Mouse (Mus musculus): ENCODE results near the gene Tmigd3.
"Not testable (repeated sequence)": the region's sequence is repeated elsewhere in the genome, so short reads cannot be mapped to it uniquely, and the experiment has no call there.

Tmigd3 gene

DNA sequence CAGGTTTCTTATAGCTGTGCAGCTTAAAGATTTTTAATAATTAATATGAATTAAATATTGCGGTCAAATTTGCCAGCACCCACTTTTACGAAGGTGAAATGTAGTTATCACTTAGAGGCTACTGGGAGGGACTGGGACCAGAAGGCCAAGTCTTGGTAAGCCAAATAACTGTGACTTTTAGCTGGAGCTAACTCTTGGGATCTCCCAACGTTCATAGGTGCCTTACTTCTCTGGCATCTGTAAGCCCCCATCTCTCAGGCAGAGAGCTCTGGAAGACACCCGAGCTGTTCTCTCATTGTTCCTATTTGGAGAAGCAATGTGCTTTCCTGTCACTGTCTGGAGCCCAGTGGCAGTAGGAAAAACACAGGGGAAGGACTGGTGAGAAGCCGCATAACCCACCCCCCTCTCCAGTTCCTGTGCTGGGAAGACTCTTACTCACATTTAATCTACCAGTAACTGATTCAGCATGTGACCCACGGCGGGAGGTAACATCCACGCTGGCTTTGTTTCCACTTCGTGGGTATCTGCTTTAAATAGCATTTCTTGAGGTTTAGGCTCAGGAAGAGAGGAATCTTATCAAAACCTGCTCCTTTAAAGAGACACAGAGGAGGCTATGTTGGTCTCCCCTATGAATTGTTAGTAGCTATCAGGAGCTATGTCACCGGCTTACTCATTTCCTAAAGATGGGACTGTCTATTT, 47.1 kb downstream of the Tmigd3 start:
- in situ Hi-C loops (cut with MboI; ENCODE audit: low pct_unique_long_range_greater_than_20kb in 1 of 2, low sequenced_read_pairs in 2 of 2, unreplicated experiment in 1 of 2): no loop called here

DNA sequence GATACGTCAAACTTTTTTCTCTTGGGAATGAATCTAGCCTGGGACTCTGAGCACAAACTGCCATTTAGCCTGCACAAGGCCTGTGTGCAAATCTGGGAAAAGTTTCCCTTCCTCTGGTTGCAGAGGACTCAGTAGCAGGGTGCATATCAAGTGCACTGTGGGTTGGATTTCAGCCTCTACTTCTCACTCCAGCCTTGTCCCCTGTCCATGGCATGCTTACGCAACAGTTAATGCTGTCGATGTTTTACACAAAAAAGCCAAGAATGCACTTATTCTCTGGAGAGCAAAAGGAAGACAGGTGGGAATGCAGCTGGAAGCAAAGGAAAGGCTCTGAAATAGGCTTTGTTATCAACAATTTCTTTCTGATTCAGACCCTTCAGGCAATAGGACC, 47.6 kb downstream of the Tmigd3 start:
- in situ Hi-C loops (cut with MboI; ENCODE audit: low pct_unique_long_range_greater_than_20kb in 1 of 2, low sequenced_read_pairs in 2 of 2, unreplicated experiment in 1 of 2): no loop called here

DNA sequence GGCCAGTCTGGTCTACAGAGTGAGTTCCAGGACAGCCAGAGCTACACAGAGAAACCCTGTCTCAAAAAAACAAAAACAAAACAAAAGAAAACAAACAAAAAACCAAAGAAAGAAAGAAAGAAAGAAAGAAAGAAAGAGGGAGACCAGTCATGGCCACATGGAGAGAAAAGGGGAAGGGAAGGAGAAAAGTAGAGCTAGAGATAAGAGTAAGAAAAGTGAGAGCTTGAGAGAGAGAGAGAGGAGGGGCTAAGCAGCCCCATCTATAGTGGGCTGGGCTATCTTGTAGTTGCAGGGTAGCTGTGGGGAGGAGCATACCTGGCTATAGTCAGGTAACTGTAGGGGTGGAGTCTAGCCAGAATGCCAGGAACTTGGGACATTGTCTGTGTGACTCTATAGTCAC, 50.0 kb downstream of the Tmigd3 start:
- in situ Hi-C loops (cut with MboI; ENCODE audit: low pct_unique_long_range_greater_than_20kb in 1 of 2, low sequenced_read_pairs in 2 of 2, unreplicated experiment in 1 of 2): not testable (repeated sequence)

GRCm38 (mm10) chr3:105921959-105922358, 51.3 kb downstream of the Tmigd3 start:
- in situ Hi-C loops (cut with MboI; ENCODE audit: low pct_unique_long_range_greater_than_20kb in 1 of 2, low sequenced_read_pairs in 2 of 2, unreplicated experiment in 1 of 2): no loop called here

DNA sequence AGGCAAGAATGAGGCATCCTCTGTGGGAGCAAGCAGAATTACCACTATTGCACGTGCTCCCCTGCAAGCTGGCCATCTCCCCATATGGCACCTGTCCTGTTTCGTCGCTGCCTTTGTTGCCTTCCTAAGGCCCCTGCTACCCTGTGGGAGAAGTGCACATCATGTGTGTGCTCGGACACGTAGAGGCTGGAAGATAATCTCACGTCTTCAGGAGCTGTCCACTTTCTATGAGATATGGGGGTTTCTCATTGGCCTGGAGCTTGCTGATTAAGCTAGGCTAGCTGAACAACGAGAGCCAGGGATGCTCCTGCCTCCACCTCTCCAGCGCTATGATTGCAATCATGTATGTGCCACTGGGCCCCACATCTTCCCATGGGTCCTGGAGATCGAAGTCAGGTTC, 53.9 kb downstream of the Tmigd3 start:
- in situ Hi-C loops (cut with MboI; ENCODE audit: low pct_unique_long_range_greater_than_20kb in 1 of 2, low sequenced_read_pairs in 2 of 2, unreplicated experiment in 1 of 2): no loop called here

DNA sequence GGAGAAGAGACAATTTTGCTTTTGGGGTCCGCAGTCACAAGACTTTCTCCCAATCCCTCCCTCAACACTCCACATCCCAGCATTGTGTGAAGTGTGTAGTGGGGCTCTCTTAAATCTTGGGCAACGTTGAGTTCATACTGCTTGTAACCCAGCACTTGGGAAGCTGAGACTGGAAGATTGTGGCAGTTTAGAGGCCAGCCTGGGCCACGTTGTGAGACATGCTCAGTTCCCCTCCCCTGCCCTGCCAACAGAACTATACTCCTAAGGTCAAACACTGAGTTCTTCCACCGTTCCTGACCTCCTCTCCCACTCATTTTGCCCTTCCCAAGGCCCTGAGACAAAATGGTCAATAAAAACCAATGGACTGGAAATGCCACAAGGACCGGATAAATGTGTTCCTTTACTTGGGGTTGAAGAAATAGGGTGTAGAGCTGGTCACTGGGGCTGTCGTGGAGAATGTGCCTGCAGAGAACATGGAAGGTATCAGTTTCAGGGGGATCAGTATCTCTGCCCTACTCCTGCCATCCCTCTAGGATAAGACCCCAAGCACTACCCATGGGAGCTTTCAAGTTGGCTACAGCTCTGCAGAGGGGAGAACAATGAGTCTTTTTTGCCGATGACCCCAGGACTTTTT, 57.0 kb downstream of the Tmigd3 start:
- in situ Hi-C loops (cut with MboI; ENCODE audit: low pct_unique_long_range_greater_than_20kb in 1 of 2, low sequenced_read_pairs in 2 of 2, unreplicated experiment in 1 of 2): no loop called here

- in situ Hi-C loops (cut with MboI; ENCODE audit: low pct_unique_long_range_greater_than_20kb in 1 of 2, low sequenced_read_pairs in 2 of 2, unreplicated experiment in 1 of 2): no loop called here
Observed at GRCm38 (mm10) chr3:105928195-105928569, 57.5 kb downstream of the Tmigd3 start.

DNA sequence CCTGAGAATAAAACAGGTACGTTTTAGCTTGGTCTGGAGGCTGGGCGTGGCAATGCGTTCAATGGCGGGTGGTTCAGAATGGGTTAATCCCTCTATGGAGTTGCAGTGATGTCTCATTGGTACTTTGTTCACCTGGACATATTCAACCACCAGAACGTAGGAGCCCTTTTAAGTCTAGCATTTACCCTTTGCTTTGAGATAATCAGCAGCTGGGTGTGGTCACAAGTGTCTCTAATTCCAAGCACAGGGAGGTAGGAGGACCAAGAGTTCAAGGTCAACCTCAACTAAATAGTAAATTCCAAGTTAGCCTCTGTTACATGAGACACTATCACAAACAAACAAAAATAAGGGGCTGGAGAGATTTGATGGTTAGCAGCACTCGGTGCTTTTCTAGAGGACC, 58.1 kb downstream of the Tmigd3 start:
- in situ Hi-C loops (cut with MboI; ENCODE audit: low pct_unique_long_range_greater_than_20kb in 1 of 2, low sequenced_read_pairs in 2 of 2, unreplicated experiment in 1 of 2): no loop called here

DNA sequence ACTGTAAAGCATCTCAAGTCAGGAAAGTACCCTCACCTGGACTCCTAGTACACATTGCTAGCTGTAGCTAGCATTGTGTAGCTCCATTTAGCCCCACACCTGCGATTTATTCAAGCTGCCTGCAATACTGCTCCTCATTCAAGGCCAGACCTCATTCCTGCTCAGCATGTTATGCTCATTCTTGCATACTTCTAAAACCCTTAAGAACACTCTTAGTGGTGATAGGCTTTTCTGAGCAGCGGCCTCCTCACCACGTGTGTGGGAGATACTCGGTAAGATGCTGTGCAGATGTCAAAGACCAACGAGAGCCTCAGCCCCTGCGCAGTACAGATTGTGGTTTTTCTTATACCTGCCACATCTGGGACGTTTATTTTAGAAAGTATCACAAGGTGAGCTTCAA, 59.1 kb downstream of the Tmigd3 start:
- in situ Hi-C loops (cut with MboI; ENCODE audit: low pct_unique_long_range_greater_than_20kb in 1 of 2, low sequenced_read_pairs in 2 of 2, unreplicated experiment in 1 of 2): no loop called here

GRCm38 (mm10) chr3:105931095-105931494, 60.4 kb downstream of the Tmigd3 start:
- in situ Hi-C loops (cut with MboI; ENCODE audit: low pct_unique_long_range_greater_than_20kb in 1 of 2, low sequenced_read_pairs in 2 of 2, unreplicated experiment in 1 of 2): no loop called here

GRCm38 (mm10) chr3:105932240-105933071, 61.8 kb downstream of the Tmigd3 start, which contains the start of gene I830077J02Rik:
TSS of gene I830077J02Rik (minus strand) at chr3:105932664.
- in situ Hi-C loops (cut with MboI; ENCODE audit: low pct_unique_long_range_greater_than_20kb in 1 of 2, low sequenced_read_pairs in 2 of 2, unreplicated experiment in 1 of 2): no loop called here

GRCm38 (mm10) chr3:105933926-105934325, 63.2 kb downstream of the Tmigd3 start:
- in situ Hi-C loops (cut with MboI; ENCODE audit: low pct_unique_long_range_greater_than_20kb in 1 of 2, low sequenced_read_pairs in 2 of 2, unreplicated experiment in 1 of 2): no loop called here

GRCm38 (mm10) chr3:105935033-105935432, 64.3 kb downstream of the Tmigd3 start:
- in situ Hi-C loops (cut with MboI; ENCODE audit: low pct_unique_long_range_greater_than_20kb in 1 of 2, low sequenced_read_pairs in 2 of 2, unreplicated experiment in 1 of 2): no loop called here

- in situ Hi-C loops (cut with MboI; ENCODE audit: low pct_unique_long_range_greater_than_20kb in 1 of 2, low sequenced_read_pairs in 2 of 2, unreplicated experiment in 1 of 2): no loop called here
Observed at GRCm38 (mm10) chr3:105936111-105936510, 65.4 kb downstream of the Tmigd3 start.

DNA sequence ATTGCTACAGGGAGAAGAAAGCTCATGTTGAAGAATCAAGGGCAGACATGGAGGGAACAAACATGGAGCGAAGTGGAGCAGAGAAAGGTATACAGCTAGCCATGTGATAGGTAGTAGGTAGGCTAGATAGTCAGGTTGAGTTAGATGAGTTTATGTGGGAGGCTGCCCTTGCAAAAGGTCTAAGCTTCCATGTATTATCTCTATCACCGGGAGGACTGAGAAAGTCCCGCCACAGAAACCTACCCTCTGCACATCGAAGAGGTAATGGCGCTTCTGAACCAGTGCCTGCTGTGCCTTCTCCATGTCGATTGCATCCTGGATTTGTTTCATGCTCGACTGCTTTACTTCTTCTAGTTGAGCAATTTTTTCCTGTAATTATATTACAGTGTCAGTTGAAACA, 80.6 kb downstream of the Tmigd3 start:
- in situ Hi-C loops (cut with MboI; ENCODE audit: low pct_unique_long_range_greater_than_20kb in 1 of 2, low sequenced_read_pairs in 2 of 2, unreplicated experiment in 1 of 2): loop anchor here in 1 of 2 experiments (25.0 kb wide), 1 partner anchor 1386 kb away; the partner anchor contains the start of gene Rbm15

DNA sequence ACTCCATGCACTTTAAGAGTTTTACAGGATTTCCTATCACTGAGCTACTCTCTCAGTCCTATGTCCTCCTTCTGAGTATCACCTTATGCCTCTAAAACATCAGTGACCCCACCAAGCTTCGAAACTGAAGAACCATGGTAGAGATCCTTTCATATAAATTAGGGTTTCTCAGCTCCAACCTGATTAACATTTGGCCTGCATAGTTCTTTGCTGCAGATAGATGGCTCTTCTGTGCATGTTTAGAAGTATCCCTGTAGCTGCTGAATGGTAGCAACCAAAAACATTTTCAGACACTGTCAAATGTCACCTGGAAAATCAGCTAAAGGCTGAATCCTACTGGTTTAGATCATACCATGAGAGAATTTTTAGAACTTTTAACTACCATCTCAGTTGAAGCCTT, 86.5 kb downstream of the Tmigd3 start:
- in situ Hi-C loops (cut with MboI; ENCODE audit: low pct_unique_long_range_greater_than_20kb in 1 of 2, low sequenced_read_pairs in 2 of 2, unreplicated experiment in 1 of 2): loop anchor here in 1 of 2 experiments (25.0 kb wide), 1 partner anchor 1380 kb away; the partner anchor contains the start of gene Rbm15

- in situ Hi-C loops (cut with MboI; ENCODE audit: low pct_unique_long_range_greater_than_20kb in 1 of 2, low sequenced_read_pairs in 2 of 2, unreplicated experiment in 1 of 2): loop anchor here in 1 of 2 experiments (25.0 kb wide), 1 partner anchor 1379 kb away; the partner anchor contains the start of gene Rbm15
Observed at GRCm38 (mm10) chr3:105958204-105958603, 87.5 kb downstream of the Tmigd3 start.

DNA sequence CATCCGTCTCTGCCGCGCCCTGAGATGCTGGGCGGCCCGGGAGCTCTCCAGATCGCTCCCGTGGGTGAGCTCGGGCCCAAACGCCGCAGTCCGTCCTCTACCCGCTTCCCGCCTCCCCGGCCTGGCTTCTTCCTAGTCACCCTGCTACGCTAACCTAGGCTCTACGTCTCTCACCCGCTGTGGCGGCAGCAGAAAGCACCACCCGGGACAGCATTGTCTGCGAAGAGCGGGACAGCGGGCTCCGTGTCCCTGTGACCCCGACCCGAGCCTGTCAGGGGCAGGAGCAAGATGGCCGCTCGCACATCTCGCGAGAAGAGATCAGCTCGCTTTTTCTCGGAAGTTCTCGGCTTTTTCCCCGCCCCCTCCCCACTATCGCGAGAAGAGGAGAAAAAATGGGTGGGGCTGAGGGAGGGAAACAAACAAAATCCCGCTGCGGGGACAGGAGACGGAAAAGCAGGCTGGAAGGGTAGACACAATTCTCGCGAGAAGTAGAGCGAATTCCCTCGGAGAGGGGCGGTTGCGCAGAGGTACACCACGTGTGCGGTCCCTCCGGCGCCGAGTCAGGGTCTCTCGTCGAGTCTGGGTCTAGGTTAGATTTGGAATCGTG, 88.4 kb downstream of the Tmigd3 start, which contains the start of gene Wdr77:
Gene Wdr77 (plus strand): TSS at position 396 of the 607 bp plus-strand sequence.
- in situ Hi-C loops (cut with MboI; ENCODE audit: low pct_unique_long_range_greater_than_20kb in 1 of 2, low sequenced_read_pairs in 2 of 2, unreplicated experiment in 1 of 2): loop anchor here in 1 of 2 experiments (25.0 kb wide), 1 partner anchor 1378 kb away; the partner anchor contains the start of gene Rbm15
